Mouse (Mus musculus) liver, embryonic 12.5 days (tissue): ENCODE data around the gene Cdip1. TPM values are rescaled to one million over a fixed set of nuclear protein-coding genes. Genes with fewer than 3 reads are reported as not detected.

Source experiments
- ATAC-seq: fragments of 200-750 bp; cut with Nextera tagmentation; 2 replicates; pipeline ENCODE4 v1.8.0; 2017; ENCODE audit warnings: moderate number of reproducible peaks, mild to moderate bottlenecking, moderate library complexity
- H3K27ac ChIP-seq: fragments of 300-500 bp; sonication (generic); 2 replicates; pipeline ENCODE4 v1.5.1; 2016; ENCODE audit warnings: mild to moderate bottlenecking
- H3K27me3 ChIP-seq: fragments of 300-500 bp; sonication (generic); replicated peaks from 2 replicates; pipeline ENCODE4 v1.6.1; 2016; ENCODE audit warnings: mild to moderate bottlenecking, moderate library complexity
- H3K36me3 ChIP-seq: fragments of 300-500 bp; sonication (generic); 2 replicates; pipeline ENCODE4 v1.6.1; 2016; ENCODE audit warnings: mild to moderate bottlenecking, moderate library complexity
- H3K4me1 ChIP-seq: fragments of 300-500 bp; sonication (generic); 2 replicates; pipeline ENCODE4 v1.6.1; 2016
- H3K4me2 ChIP-seq: fragments of 300-500 bp; sonication (generic); 2 replicates; pipeline ENCODE4 v1.6.1; 2016; ENCODE audit warnings: mild to moderate bottlenecking, moderate library complexity
- H3K4me3 ChIP-seq: fragments of 300-500 bp; sonication (generic); 2 replicates; pipeline ENCODE4 v1.5.1; 2016; ENCODE audit warnings: mild to moderate bottlenecking, moderate library complexity
- H3K9ac ChIP-seq: fragments of 300-500 bp; sonication (generic); 2 replicates; pipeline ENCODE4 v1.6.1; 2016; ENCODE audit warnings: mild to moderate bottlenecking, moderate library complexity
- H3K9me3 ChIP-seq: fragments of 300-500 bp; sonication (generic); replicated peaks from 2 replicates; pipeline ENCODE4 v1.6.1; 2016; ENCODE audit warnings: mild to moderate bottlenecking, moderate library complexity
- WGBS: fragments of 180-500 bp; shearing (Covaris S2); methylation state at CpG from one replicate; pipeline ENCODE4 v1.1.7; 2016; ENCODE audit not compliant: insufficient replicate concordance; 5-methylcytosine and 5-hydroxymethylcytosine counted together
- polyA plus RNA-seq: library from polyadenylated mRNA; unstranded; fragments of >200 nt; fragmentation: Nextera tagmentation; extraction: Ambion mirVana; gene quantifications from 2 replicates; pipeline ENCODE4 v1.2.1, GENCODE M21; 2016

Gene Cdip1
- polyA plus RNA-seq, 1 experiment from 2014 or later, result 25.7 TPM

- Histone ChIP-seq H3K27ac (0 out of 2 replicates have a peak overlapping the region, but pooled peaks have one; percentile 11), H3K4me2 (peak overlapping the region; percentile 95), H3K27me3 (no peaks in the 10 kb centered on the region), H3K4me3 (peak overlapping the region; percentile 88; the same call in 1 of the 2 replicates), H3K36me3 (no peaks in the 10 kb centered on the region; the same call in 1 of the 2 replicates), H3K4me1 (peaks cover 60% of the 10 kb centered on the region), H3K9me3 (no peaks in the 10 kb centered on the region), H3K9ac (no peak overlapping the region)
- WGBS, result 86% methylated on average over 1 of the region's 1 CpGs
- ATAC-seq, result no peak
Measured at GRCm38 (mm10) chr16:4727526-4727925, 62.6 kb downstream of the Cdip1 start.

DNA sequence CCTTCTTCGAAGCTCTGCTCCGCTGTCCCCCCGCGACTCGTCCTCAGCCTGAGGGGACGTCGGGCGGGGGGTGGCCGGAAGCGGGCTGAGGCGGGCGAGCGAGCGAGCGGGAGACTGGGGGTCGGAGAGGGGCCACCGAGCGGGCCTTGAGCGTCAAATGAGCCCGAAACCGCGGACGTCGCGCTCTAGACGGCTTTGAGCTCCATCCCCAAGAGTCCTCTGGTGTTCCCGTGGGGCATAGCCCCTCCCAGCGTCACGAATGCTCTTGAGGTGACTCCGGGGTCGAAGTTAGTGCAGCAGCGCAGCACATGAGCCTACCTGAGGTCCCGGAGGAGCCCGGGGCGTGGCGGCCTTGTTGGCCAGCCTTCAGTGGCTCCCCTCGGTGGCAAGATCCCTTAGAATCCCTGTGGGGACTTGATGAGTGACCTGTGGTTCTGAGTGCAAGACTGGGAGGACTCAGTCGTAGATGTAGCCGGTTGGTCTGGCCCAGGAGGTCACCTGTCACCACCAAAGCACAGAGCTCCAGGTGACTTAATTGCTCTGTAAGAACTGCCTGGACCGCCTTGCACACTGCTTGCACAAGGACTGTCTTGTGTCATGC lies 63.5 kb downstream of the Cdip1 start:
- Histone ChIP-seq H3K9ac (peak overlapping the region; percentile 96), H3K27me3 (no peaks in the 10 kb centered on the region), H3K4me2 (peak overlapping the region; percentile 95), H3K4me3 (peak overlapping the region; percentile 88), H3K9me3 (no peaks in the 10 kb centered on the region), H3K27ac (peak overlapping the region; percentile 79), H3K4me1 (peaks cover 68% of the 10 kb centered on the region), H3K36me3 (no peaks in the 10 kb centered on the region; the same call in 1 of the 2 replicates)
- peak; percentile 79 for ATAC-seq
- 4% methylated on average over 40 of the region's 40 CpGs for WGBS

GRCm38 (mm10) chr16:4725780-4726527 lies 64.1 kb downstream of the Cdip1 start, which contains the start of gene Hmox2:
Gene Hmox2 (plus strand): TSS chr16:4726361.
- H3K4me1 ChIP-seq, result peaks cover 63% of the 10 kb centered on the region
- no peaks in the 10 kb centered on the region for H3K36me3 ChIP-seq
- peak; percentile 96 for ATAC-seq
- no peaks in the 10 kb centered on the region for H3K9me3 ChIP-seq
- peak within 1 kb of the TSS; percentile 96 for H3K9ac ChIP-seq
- peak within 1 kb of the TSS; percentile 79 for H3K27ac ChIP-seq
- WGBS, result 4% methylated on average over 35 of the region's 35 CpGs
- H3K4me3 ChIP-seq, result peak within 1 kb of the TSS; percentile 88
- H3K27me3 ChIP-seq, result no peaks in the 10 kb centered on the region
- H3K4me2 ChIP-seq, result peak within 1 kb of the TSS; percentile 95

DNA sequence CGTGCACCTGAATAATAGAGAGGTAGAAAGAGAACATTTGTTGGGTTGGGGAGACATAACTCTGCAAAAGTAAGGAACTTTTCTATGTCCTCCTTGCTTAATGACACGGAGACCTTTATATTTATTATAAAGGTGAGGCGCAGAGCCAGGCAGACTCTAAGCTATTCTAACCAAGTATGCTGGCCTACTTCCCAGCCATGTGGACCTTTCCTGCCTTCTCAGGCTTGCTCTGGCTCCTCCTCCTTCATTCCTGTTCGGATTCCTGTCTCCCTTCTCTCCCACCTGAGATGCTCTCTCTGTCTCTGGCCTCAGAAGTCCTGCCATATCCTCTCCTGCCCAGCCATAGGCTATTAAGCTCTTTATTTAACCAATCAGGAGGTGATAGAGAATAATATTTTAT lies 64.8 kb downstream of the Cdip1 start:
- Histone ChIP-seq H3K9ac (no peak overlapping the region), H3K27ac (no peak overlapping the region), H3K4me1 (peaks cover 57% of the 10 kb centered on the region), H3K27me3 (no peaks in the 10 kb centered on the region), H3K36me3 (no peaks in the 10 kb centered on the region), H3K4me3 (no peak overlapping the region), H3K4me2 (no peak overlapping the region), H3K9me3 (no peaks in the 10 kb centered on the region)
- 75% methylated on average over 4 of the region's 4 CpGs for WGBS
- ATAC-seq, result no peak

GRCm38 (mm10) chr16:4722915-4723209 lies 67.2 kb downstream of the Cdip1 start:
- no peak overlapping the region for H3K4me3 ChIP-seq
- no peaks in the 10 kb centered on the region for H3K27me3 ChIP-seq
- H3K4me2 ChIP-seq, result no peak overlapping the region
- peak overlapping the region; percentile 38; the same call in 1 of the 2 replicates for H3K27ac ChIP-seq
- no peaks in the 10 kb centered on the region for H3K9me3 ChIP-seq
- H3K36me3 ChIP-seq, result no peaks in the 10 kb centered on the region
- H3K4me1 ChIP-seq, result peaks cover 49% of the 10 kb centered on the region
- no peak overlapping the region for H3K9ac ChIP-seq
- 19% methylated on average over 3 of the region's 3 CpGs for WGBS
- no peak for ATAC-seq

DNA sequence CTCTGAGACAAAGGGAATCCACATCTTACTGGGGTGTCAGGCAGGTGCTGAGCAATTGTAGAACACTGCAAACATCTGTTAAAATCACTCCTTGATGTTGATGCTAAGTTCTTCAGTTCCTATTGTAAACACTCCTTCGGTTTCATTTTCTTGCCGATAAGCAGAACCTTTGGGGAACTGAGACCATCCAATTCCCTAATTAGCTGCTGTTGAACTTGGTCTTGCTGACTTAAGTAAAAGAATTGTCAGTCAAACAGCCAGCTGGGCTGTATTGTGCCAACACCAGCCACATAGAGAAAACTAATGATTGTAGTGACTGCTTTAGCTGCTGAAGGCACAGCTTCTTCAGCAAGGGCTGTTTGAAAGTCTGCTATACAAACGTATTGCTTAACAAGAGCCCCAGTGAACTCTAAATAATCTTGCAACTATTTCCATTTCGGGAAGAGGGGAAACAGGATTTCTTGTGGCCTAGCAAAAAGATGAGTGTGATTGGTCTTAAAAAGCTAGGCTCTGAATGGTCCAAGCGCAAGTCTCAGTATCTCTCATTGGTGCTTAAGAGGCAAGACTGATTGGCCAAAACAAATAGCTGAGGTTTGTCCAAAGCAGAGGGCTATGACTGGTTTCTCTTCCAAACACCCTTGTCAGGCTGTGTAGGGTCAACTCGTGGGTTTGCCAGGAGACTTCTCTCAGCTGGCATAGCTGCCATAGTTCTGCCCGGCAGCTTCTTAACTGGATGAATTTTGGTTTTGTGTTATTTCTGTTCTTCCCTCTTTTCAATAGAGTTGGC lies 67.8 kb downstream of the Cdip1 start:
- Histone ChIP-seq H3K27me3 (no peaks in the 10 kb centered on the region), H3K4me2 (0 out of 2 replicates have a peak overlapping the region, but pooled peaks have one; percentile 3), H3K4me1 (peaks cover 49% of the 10 kb centered on the region), H3K36me3 (no peaks in the 10 kb centered on the region), H3K9ac (no peak overlapping the region), H3K4me3 (no peak overlapping the region), H3K27ac (peak overlapping the region; percentile 38; the same call in 1 of the 2 replicates), H3K9me3 (no peaks in the 10 kb centered on the region)
- no peak for ATAC-seq
- 58% methylated on average over 7 of the region's 7 CpGs for WGBS

DNA sequence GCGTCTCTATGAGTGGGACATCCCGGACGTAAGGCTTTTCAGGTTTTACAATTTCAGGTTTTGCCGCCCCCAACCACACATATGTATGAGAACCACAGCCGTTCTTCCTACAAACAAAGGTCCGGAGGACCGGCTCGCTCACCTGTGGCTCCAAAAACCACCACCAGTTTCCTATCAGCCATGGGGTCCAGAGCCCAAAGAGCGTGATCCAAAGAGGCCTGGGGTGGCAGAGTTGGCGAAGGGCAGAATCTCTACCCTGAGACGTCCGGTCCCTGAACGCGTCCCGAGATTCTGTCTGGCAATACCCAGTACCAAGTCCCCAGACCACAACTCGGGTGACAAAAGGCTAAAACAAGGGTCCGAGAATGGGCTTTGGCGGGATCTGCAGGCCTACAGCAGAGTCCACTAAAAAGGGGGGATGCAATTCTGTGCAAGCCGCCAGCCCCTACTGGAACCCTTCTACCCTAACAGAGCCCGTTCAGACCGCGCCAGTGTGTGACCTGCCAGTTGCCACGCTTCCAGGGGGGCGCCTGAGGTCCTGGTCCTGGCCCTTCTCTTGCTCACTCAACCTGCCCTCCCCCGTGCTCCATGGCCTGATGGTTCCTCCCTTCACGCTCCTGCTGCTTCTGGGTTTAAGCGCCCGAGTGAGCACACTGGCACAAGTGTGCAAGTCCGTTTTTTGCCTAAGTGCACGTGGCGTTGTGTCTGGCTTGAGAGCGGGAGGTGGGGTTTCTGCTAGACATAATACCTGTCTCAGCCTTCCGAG lies 71.2 kb downstream of the Cdip1 start, which contains the start of gene Nmral1:
Gene Nmral1 (minus strand): TSS at position 604 of the 766 bp plus-strand sequence.
- Histone ChIP-seq H3K9ac (peak within 1 kb of the TSS; percentile 75), H3K27me3 (no peaks in the 10 kb centered on the region), H3K4me3 (peak within 1 kb of the TSS; percentile 75), H3K36me3 (peaks cover 31% of the 10 kb centered on the region), H3K4me2 (peak within 1 kb of the TSS; percentile 76), H3K4me1 (peaks cover 42% of the 10 kb centered on the region), H3K27ac (peak within 1 kb of the TSS; percentile 68), H3K9me3 (no peaks in the 10 kb centered on the region)
- peak; percentile 86 for ATAC-seq
- 11% methylated on average over 33 of the region's 33 CpGs for WGBS

DNA sequence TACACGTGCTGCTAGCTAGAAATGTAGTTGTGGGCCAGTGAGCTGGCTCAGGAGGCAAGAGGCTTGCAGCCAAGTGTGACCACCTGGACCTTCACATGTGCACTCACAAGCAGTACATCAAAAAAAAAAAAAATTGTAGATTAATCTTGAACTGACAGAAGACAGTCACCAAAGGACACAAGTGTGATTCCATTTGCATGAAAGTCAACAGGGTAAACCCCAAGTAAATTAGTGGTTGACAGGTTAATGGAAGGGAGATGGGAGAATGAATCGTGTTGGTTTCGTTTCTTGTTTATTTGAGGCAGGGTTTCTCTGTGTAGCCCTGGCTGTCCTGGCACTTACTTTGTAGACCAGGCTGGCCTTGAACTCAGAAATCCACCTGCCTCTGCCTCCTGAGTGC lies 72.2 kb downstream of the Cdip1 start:
- Histone ChIP-seq H3K4me2 (peak overlapping the region; percentile 76), H3K36me3 (peaks cover 41% of the 10 kb centered on the region), H3K4me3 (peak overlapping the region; percentile 75), H3K9ac (peak overlapping the region; percentile 75), H3K9me3 (no peaks in the 10 kb centered on the region), H3K27ac (no peak overlapping the region), H3K27me3 (no peaks in the 10 kb centered on the region), H3K4me1 (peaks cover 37% of the 10 kb centered on the region)
- WGBS, result 58% methylated on average over 3 of the region's 3 CpGs
- ATAC-seq, result no peak

DNA sequence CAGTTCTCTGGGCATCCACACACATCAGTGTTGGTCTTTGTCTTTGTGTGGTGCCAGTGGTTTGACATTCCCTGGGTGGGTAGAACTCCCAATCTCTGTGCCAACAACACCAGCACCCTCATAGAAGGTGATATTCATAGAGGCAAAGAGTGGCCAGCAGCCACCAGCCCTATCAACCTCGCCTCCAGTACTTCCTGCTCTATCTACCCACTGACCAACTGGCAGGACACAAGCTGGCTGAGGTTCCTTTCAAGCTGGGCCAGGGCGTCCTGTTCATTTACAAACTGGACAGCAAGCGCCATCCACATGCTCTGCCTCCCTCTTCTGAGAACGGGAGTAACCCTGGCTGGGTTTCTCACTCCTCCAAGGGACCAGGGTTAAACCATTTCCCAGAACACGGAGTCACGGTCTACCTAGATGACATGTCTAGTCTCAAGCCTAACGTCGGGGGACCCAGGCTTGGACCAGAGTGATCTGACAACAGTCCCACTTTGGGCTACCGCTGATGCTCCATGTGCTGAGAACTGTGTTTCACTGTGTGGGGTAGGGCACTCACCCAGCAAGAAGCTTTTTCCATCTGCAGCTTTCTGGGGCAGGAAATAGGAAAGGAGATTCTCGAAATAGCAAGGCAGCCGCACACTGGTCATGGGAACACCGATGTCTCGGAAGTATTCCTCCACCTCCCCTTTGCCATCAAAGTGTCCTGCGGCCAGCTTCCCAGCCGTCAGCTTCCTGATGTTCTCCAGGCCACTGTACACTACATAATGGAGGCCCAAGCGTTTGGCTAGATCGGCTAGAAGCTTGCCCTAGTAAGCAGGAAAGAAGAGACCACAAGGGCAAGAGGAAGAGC lies 76.0 kb downstream of the Cdip1 start:
- no peak overlapping the region for H3K27ac ChIP-seq
- no peaks in the 10 kb centered on the region for H3K9me3 ChIP-seq
- WGBS, result 82% methylated on average over 17 of the region's 17 CpGs
- peaks cover 18% of the 10 kb centered on the region for H3K4me1 ChIP-seq
- H3K36me3 ChIP-seq, result peaks cover 79% of the 10 kb centered on the region
- H3K9ac ChIP-seq, result no peak overlapping the region
- H3K4me2 ChIP-seq, result no peak overlapping the region
- no peaks in the 10 kb centered on the region for H3K27me3 ChIP-seq
- no peak for ATAC-seq
- H3K4me3 ChIP-seq, result no peak overlapping the region

GRCm38 (mm10) chr16:4711173-4711572 lies 78.9 kb downstream of the Cdip1 start:
- Histone ChIP-seq H3K27me3 (no peaks in the 10 kb centered on the region), H3K9me3 (no peaks in the 10 kb centered on the region), H3K4me1 (no peaks in the 10 kb centered on the region), H3K27ac (no peak overlapping the region), H3K36me3 (peaks cover 100% of the 10 kb centered on the region), H3K4me2 (no peak overlapping the region), H3K4me3 (no peak overlapping the region), H3K9ac (no peak overlapping the region)
- 87% methylated on average over 4 of the region's 4 CpGs for WGBS
- ATAC-seq, result no peak

DNA sequence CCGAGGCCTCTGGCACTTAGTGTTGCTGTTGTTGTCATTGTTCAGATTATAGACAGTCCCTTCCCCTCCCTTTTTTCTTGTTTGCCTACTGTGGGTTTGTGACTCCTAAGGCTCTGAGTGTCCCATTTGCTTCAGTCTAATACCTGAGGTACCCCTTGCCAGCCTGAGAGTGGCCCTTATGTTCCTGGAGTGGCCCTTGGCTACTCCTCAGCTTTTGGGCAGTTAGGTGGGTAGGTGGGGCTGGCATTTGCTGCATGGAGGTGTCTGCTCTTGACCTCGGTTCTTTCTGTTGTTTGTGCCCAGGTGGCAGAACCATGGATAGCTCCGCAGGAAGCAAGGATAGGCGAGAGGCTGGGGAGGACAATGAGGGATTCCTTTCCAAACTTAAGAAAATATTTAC lies 84.6 kb downstream of the Cdip1 start:
- no peak for ATAC-seq
- no peaks in the 10 kb centered on the region for H3K4me1 ChIP-seq
- H3K27me3 ChIP-seq, result no peaks in the 10 kb centered on the region
- H3K4me2 ChIP-seq, result no peak overlapping the region
- 81% methylated on average over 4 of the region's 4 CpGs for WGBS
- H3K36me3 ChIP-seq, result peaks cover 100% of the 10 kb centered on the region
- H3K4me3 ChIP-seq, result no peak overlapping the region
- no peak overlapping the region for H3K27ac ChIP-seq
- no peaks in the 10 kb centered on the region for H3K9me3 ChIP-seq
- no peak overlapping the region for H3K9ac ChIP-seq
